Mouse (Mus musculus) c-Kit-positive CD71-positive TER-119-positive erythroid progenitor cells, embryonic 14.5 days (primary cell): ENCODE data around the gene Gmeb2.

Source experiments
- DNase-seq: peaks from one replicate; pipeline ENCODE4 v3.0.0-alpha.2; 2013; ENCODE audit warnings: low spot score

Gene Gmeb2

DNA sequence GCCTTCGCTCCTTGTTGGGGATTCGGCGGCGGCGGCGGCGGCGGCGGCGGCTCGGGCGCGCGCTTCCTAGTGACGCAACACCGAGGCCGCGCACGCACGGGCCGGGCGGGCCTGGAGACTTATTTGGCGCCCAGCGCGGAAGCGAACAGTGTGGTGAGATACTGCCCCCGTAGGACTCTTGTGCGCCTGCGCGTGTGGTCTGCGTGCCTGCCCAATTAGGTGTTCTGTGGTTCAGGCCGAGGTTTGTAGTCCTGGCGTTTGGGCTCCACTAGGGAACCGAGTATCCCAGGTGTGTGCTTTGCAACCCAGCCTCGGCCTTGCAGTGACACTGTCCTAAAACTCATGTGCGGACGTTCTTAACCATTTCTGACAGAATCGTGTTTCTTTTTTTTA lies at the start of gene Gmeb2:
Gene Gmeb2, minus strand, starts transcription at position 78 of the 393 bp plus-strand sequence.
- DNase-seq: peak; percentile 98

DNA sequence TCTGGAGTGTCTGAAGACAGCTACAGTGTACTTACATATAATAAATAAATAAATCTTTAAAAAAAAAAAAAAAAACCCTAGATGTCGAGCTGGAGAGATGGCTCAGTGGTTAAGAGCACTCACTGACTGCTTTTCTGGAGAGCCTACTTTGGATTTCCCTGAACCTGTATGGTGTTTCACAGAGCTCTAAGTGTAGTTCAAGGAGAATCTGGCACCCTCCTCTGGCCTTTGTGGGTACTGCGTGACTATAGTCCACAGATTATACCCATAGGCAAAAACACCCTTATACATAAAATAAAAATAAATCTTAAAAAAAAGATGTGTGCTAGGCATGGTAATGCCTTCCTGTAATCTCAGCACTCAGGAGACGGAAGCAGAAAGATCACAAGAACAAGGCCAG lies 46.2 kb upstream of the Gmeb2 start:
- DNase-seq: peak; percentile 65

DNA sequence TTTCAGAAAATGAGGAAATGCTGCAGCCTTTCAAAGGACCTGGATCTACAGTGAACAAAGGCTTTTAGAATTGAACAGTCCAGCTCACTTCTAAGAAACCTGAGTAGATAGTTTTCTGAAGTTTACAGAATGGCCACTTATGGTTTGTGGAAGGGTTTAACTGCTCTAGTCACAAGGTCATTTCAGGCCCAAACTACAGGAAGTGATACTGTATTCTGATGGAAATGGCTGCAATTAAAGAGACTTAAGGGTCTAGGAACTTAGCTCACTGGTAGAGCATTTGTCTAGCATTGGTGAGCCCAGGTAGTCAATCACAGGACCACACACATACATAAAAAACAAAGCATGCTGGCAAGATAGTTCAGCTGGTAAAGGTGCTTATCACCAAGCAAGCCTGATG lies 44.7 kb upstream of the Gmeb2 start:
- DNase-seq: no peak

DNA sequence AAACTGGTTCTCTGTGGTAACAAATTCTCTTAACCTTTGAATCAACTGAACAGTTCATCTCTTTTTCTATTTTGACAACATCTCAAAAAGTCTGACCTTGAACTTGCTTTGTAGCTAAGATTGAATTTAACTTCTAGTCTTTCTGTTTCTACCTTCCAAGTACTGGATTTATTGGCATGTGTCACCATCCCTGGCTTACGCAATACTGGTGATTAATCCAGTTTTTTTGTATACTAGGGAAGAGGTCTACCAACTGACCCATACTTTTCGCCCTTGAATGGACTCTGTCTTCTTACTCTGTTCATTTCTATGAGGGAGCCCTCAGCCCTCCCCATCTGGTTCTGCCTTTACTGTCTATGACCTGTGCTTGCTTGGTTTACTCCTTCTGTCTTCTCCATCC lies 38.3 kb upstream of the Gmeb2 start:
- DNase-seq: no peak

DNA sequence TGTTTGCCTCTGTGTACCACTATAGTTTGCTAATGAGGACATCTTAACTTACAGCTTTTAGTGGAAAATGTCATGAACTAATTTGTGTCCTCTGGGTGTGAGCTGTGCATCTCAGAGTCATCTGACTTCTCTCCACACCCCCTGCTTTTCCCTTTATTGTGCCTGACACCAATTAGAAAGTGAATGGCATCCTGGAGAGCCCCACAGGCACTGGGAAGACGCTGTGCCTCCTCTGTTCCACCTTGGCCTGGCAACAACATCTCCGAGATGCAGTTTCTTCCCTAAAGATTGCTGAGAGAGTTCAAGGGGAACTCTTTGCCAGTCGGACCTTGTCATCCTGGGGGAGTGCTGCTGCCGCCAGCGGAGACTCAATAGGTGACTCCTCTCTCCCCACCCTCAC lies 34.3 kb upstream of the Gmeb2 start:
- DNase-seq: no peak

DNA sequence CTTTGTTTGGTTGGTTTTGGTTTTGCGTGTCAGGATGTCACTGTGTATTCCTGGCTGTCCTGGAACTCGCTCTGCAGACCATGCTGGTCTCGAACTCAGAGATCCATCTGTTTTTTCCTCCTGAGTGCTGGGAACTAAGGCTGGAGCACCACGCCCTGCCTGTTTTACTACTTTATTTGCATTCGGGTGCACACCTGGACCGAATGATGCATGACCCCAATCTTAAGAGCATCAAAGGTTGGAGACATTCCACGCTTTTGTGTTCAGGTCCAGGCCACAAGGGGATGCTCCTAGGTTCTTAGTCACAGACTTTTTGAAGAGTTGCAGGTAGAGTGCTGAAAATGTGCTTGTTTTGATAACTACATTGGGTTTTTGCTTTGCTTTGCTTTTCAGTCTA lies 32.3 kb upstream of the Gmeb2 start:
- no peak for DNase-seq

DNA sequence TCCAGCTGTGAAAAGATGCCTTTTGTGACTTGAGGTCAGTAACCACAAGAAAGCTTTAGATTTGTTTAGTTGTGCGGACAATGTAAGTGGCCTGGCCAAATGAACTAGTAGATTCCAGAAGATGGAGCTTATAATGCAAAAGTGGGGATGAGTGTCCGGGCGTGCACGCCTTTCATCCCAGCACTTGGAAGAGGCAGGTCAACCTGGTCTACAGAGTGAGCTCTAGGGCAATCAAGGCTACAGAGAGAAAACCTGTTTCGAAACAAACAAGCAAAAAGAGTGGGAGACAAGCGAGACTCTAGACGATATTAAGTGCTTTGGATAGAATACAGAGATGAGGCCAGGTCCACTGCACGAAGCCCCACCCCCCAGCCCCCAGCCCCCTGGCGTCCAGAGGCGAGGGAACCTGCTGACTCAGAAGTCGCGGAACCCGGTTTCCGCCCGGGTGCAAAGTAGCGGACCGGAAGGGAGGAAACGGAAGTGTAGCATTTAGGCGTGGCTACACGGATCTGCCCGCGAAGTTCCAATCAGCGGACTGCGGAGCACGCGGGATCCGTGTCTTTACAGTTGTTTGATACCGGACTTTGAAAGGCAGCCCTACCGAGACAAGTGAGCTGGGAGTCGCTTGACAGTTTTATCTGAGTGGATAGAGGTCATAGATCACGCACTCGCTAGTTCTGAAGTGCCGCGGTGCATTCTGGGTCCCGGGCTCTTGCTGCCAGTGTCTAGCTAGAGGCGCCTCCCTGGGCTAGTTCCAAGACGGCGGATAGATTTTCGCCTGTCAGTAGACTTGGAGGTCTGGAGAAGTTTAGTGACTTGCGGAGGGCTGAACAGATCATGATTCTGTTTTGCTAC lies 31.6 kb upstream of the Gmeb2 start, which contains the start of gene Rtel1:
Gene Rtel1, plus strand, starts transcription at position 492 of the 855 bp plus-strand sequence.
- DNase-seq: peak; percentile 80

DNA sequence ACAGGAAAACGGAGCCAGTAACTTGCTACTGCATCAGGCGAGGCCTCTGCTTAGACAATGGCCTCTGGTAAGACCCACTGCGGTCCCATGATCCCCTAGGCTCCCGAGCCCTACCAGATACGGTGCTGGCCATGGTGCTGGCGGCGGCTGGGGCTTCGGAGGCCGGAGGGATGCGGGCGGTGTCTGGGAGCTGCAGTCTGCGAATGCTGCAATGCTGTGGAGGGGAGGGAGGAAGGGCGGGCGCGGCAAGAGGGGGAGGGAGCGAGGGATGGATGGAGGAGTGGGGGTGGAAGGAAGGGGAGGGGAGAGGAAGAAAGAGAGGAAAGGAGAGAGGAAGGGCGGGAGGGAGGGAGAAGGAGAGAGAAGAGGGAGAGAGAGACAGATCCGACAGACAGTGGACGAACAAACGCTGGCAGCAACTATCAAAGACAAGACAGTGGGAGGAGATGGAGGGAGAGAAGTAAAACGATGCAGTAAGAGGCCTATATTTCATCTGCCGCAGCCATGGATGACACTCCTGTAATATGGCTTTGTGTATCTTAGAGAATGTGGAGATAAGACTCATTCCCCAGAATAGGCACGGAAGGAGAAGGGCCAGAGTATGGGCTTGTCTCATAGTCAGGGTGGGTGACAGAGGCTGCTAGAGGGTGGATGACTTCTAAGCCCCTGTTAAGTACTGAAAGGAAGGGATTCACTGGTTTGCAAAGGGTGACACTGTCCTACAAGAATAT lies 26.4 kb upstream of the Gmeb2 start, which contains the start of gene Stmn3:
Gene Stmn3, minus strand, starts transcription at position 421 of the 731 bp plus-strand sequence.
- no peak for DNase-seq

DNA sequence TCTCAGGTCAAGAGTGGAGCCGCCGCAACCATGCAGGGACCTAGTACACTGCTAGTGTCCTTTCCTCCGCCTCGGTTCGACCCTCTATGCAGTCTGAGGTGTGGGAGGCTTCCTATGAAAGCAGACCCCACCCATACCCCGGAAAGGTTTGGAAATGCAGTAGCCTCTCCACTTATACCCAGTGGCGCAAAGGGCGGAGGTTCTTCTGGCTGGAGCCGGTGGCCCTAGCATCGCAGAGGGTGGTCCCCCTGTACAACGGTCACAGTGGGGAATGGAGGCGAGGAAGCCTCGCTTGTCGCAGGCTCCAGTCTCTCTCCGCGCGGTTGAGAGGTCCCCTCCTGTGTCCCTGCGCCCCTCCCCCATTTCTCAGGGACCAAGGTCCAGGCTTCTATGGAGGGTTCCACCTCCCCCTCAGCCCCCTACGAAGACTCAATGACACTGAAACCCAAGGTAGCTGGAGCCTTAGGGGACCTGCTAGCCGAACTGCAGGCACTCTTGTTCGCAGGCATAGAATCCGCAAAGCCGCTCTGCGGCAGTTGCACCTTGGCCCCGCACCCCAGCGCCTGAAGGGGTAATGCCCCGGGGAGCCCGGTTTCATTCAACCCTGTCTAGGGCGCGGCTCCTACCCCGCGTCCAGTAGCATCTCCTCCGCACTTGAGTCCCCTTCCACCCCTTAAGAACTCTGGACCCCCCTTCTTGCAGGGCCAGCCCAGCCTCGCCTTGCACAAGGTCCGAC lies 25.7 kb upstream of the Gmeb2 start:
- no peak for DNase-seq

DNA sequence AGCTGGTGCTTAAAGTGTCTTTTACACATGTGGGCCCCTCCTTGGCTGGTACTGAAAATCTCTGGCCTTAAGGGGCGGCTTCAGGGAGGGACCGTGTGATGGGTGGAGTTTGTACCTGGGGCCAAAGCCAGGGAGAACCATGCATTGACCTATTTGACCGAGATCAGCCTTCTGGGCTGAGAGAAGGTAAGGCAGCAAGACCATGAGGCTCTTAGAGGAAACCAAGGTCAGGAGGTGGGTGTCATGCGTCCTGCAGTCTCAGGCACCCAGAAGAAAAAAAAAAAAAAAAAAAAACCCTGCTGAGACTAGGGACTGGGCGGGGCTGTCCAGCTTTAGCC lies 25.1 kb upstream of the Gmeb2 start:
- no peak for DNase-seq

DNA sequence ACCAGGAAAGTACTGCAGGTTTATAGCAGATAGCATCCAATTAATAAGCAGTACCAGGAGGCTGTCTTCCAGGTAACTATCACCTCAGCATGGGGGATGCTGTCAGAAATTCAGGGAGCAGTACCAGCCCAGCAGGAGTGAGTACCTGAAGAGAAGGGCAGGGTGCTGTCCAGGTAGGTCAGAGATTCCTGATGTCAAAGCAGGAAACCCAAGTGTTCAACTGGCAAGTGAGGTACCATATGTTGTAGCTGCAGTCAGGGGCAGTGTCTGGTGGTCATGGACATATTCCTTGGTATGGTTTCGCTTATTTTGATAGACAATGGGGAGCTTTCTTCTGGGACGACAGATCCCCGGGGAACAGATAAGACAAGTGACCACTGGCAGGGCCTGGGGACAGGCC lies 24.6 kb upstream of the Gmeb2 start:
- no peak for DNase-seq

DNA sequence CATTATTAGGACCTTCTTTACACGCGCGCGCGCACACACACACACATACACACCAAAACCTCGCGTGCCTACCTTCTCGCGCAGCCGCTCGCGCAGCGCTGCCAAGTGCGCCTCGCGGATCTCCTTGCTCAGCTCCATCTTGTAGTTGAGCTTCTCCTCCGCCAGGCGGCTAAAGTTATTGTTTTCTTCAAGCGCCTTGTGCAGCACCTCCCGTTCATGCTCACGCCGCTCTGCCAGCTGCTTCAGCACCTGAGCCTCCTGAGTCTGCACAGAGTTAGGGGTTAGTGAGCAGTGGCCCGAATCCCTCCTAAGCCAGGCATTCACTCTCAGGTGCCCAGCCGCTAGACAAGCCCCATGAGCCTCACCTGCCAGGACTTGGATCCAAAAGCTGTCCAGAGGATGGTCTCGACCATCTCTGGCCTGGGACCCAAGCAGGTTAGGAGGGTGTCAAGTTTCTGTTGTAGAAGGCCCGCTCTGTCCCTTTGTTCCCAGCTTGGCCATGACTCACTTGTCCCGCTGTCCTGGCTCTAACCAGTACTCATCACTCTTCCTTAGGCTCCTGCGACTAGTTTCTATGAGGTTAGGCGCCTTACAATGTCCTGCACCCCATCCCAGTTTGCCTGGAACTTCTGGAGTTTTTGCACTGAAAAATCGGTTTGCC lies 19.4 kb upstream of the Gmeb2 start:
- DNase-seq: peak; percentile 29

DNA sequence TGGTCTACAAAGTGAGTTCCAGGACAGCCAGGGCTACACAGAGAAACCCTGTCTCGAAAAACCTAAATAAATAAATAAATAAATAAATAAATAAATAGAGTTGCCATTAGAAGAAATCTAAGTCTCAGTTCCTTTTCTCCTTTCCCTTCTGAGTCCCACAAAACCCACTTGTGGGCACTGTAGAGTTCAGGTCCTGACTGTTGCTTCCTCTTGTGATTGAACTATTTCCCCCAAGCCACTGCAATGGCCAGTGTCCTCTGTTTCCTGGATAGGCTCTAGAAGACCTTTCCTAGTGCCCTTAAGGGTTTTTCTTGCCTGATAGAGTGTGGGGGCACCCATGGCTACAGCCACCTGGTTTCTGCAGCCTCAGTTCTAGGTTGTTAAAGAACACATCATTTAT lies 17.1 kb upstream of the Gmeb2 start:
- no peak for DNase-seq

DNA sequence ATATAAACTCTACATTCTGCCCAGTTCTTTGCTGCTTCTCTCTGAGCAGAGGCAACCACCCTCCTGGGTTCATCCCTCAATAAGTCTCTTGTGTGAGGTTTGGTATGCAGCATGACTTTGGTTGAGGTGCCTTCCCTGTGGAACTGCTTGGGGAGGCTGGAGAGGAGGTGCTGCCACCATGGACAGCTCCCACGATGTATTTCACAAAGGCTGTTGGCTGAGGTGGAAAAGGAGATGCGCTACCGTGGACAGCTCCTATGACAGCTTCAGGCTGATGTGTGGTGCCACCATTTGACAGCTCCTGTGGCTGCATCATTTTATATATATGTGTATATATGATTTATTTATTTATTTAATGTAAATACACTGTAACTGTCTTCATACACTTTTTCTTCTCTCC lies 14.2 kb upstream of the Gmeb2 start:
- peak; percentile 39 for DNase-seq

DNA sequence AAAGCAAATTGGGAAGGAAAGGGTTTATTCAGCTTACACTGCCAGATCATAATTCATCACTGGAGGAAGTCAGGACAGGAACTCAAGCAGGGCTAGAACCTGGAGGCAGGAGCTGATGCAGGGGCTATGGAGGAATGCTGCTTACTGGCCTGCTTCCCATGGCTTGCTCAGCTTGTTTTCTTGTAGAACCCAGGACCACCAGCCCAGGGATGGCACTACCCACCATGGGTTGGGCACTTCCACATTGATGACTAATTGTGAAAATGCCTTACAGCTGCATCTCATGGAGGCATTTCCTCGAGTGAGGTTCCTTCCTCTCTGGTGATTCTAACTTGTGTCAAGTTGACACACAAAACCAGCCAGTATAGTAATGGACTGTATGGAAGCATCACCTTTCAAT lies 3.1 kb upstream of the Gmeb2 start:
- DNase-seq: no peak

DNA sequence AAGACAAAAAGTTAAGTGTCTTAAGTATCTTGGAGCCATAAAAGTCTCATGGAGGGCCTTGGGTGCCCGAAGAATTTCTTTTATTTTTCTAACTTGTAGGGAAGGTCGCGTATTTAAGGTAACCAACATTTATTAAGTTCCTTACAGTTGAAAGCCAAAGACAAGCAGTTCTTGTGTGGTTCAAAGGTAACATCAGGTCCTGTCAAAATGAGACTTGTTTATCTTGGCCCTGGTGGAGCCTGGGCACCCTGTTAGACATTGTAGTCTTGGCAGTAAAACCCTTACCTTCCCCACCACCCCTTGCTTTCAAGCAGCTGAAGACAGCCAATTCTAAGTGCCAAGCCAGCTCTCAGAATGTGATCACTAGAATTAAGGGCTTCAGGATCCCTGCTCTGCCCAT lies 856 bp upstream of the Gmeb2 start:
- no peak for DNase-seq

DNA sequence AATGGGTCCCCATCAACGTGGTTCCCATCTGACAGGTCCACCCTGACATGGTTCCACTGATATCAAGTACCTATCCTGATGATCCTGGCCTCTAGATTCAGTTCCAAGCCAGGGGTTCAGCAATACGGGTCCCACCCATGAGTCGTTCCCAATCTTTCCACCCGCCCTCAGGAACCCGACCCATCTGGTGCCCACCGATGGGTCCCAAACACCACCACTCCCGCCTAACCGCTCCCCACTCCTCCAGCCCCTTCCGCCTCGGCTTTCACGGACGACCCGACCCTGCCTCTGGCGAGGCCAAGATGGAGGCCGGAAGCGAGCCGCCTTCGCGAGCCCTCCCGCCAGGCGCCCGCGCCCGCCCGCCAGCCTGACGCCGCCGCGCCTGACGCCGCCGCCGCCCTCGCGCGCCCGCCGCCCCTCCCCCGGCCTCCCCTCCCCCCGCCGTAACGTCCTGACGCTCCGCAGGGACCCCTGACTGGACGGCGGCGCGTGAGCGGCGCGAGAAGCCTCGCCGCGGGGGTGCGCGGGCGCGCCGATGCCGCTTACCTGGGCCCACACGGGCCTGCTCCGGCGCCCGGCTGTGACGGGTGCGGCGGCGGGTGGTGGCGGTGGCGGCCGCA lies 387 bp downstream of the Gmeb2 start:
- DNase-seq: peak; percentile 68

DNA sequence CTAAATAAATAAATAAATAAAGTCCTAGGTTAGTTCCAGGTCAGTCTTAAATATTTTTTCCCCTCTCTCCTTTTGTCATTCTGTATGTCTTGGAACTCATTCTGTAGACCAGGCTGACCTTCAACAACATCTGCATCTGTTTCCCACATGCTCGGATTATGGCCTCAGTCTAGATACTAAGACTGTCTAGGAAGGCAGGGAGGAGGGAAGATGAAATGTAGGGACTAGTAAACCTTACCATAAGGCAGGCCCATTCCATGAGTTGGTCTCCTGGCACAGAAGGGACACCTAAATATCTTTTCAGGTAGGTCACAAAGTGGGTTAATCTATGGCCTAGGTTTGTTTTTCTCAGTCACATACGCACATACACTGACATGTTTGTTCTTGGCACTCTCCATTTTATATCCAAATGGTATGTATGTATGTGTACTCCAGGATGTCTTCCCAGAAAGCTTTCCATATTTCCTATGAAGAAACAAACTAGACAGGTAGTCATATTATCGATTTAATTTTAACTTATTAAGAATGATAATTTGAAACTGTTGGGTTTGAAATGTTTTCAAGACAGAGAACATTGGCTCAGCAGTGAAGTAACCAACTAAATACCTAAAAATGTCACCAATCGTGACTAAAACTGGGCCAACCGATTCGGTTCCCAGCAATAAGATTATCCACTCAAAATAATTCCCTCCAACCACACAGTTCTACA lies 1.1 kb downstream of the Gmeb2 start:
- DNase-seq: peak; percentile 24

DNA sequence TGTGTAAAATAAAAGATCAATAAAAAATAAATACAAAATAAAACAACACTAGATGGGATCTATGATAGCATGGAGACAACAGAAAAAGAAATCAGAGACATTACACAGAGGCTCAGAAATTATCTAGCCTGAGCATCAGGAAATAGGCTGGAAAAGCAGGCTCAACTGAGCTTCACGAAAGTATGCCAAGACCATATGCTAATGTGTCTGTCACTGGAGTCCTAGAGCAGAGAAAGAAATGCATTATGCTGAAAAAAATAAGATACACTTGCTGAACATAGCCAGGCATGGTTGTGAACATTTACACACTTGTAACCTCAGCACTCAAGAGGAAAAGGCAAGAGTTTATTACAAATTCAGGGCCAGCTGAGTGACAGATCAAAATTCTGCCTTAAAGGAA lies 7.9 kb downstream of the Gmeb2 start:
- DNase-seq: no peak

DNA sequence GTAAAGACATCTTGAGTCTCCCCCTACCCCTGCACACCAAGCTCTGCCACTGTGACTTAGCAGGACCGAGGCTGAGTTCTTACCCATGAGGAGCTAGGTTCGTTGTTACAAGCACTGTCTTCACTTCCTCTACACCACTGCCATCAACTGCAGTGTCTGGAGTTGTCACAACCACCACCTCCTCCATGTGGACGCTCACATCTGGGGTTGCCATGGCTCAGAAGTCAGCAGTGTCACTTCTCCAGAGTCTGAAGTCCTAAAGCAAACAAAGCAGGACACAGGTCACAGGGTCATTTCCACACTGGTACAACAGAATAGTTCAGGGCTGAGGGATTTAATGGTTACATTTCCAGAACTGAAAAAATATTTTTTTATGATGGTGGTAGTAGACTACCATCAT lies 10.0 kb downstream of the Gmeb2 start:
- DNase-seq: no peak

DNA sequence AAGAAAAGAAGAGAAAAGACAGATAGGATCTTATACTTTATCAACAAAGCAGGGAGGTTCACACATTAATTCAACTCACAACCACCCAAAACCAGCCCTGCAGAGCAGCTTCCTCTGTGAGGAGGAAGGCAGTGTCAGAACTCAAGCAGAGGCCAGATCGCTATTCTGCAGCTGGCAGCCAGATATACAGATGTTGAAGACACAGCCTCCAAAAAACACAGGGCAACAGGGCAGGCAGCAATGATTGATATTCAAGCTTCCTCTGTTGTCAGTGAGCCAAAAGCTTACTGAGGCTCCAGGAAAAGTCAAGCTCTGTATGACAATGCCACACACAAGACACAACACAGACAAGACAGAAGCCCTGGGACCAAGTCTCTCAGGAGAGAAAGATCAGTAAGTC lies 11.1 kb downstream of the Gmeb2 start:
- DNase-seq: no peak
